Mouse (Mus musculus) megakaryocyte, embryonic 14.5 days (primary cell): Measurements from ENCODE around the gene Mob4.

Experiments
- FLI1 ChIP-seq: IDR thresholded peaks from 2 replicates; pipeline ENCODE4 v1.6.1; 2012; ENCODE audit warnings: low read length, inconsistent platforms, mixed read lengths
- GATA1 ChIP-seq: IDR thresholded peaks from 3 replicates; pipeline ENCODE4 v1.6.1; 2012; ENCODE audit warnings: mixed read lengths, low read length, inconsistent platforms, borderline replicate concordance

DNA sequence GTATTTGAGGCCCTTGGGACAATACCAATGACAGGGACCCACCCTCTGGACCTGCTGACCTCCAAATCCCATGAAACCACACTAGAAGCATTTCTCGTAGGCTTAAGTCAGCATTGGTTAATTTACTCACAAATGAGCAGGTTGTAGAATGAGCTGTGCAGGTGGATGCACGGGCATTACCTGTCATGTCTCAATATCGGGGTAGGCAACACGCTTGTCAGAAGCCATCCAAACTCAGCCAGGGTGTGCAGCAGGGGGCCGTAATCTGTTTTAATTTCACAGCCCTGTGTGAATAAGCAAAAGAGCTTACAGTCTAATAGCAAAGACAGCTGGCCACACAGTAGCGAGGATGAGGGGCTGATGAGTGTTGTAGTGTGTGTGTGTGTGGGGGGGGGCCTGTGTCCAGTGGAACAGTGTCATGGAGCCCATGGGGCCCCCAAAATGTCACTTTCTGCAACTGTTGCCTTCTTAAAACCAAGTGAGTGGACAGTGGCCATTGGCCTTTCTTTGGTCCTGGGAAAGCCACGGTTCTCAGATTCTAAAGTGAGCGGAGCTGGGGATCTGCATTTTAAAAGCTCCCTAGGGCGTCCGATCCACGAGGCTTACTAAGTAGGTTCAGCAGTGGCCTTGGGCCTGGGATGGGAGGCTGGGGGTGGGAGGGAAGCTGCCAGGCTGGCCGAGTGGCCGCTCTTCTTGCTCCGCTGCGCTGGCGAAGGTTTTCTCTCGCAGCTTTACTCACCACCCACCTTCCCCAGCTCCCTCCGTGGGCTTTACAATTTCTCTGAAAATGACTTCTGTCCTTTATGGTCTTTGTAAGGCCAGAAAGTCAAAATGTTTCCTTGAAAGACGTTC, 63.3 kb downstream of the Mob4 start:
- no peak for TF ChIP-seq GATA1
- TF ChIP-seq FLI1 = no peak
